Mouse (Mus musculus): ENCODE measurements around the gene Gm45808. TPM values are rescaled to one million over a fixed set of nuclear protein-coding genes. Genes with fewer than 3 reads are reported as not detected.

Gene Gm45808
- polyA plus RNA-seq, 1 experiment from 2014 or later: not detected

GRCm38 (mm10) chr7:45508561-45508960 lies 21.9 kb upstream of the Gm45808 start:
- WGBS: 73% methylated on average over 6 of the region's 6 CpGs
- H3K4me3 ChIP-seq: peak overlapping the region; percentile 90
- peaks cover 41% of the 10 kb centered on the region for H3K36me3 ChIP-seq
- peak overlapping the region; percentile 96 for H3K4me2 ChIP-seq
- peak overlapping the region; percentile 95 for H3K9ac ChIP-seq
- peak; percentile 57; the same call in 1 of the 2 replicates for ATAC-seq (ENCODE audit: extremely low read depth, insufficient number of reproducible peaks, low FRiP score, low TSS enrichment)
- H3K9me3 ChIP-seq: no peaks in the 10 kb centered on the region
- H3K27ac ChIP-seq (replicated peaks): peak overlapping the region; percentile 90
- H3K4me1 ChIP-seq: peaks cover 18% of the 10 kb centered on the region
- no peaks in the 10 kb centered on the region for H3K27me3 ChIP-seq (replicated peaks)

GRCm38 (mm10) chr7:45507583-45507982 lies 21.0 kb upstream of the Gm45808 start:
- peaks cover 18% of the 10 kb centered on the region for H3K4me1 ChIP-seq
- WGBS: 86% methylated on average over 6 of the region's 6 CpGs
- H3K4me2 ChIP-seq: peak overlapping the region; percentile 96; the same call in 1 of the 2 replicates
- H3K36me3 ChIP-seq: peaks cover 49% of the 10 kb centered on the region
- no peak overlapping the region for H3K27ac ChIP-seq (replicated peaks)
- H3K9ac ChIP-seq: no peak overlapping the region
- no peaks in the 10 kb centered on the region for H3K27me3 ChIP-seq (replicated peaks)
- H3K4me3 ChIP-seq: no peak overlapping the region
- H3K9me3 ChIP-seq: no peaks in the 10 kb centered on the region
- no peak for ATAC-seq (ENCODE audit: extremely low read depth, insufficient number of reproducible peaks, low FRiP score, low TSS enrichment)

- H3K9me3 ChIP-seq: no peaks in the 10 kb centered on the region
- H3K27ac ChIP-seq (replicated peaks): no peak overlapping the region
- H3K36me3 ChIP-seq: peaks cover 97% of the 10 kb centered on the region
- 92% methylated on average over 6 of the region's 6 CpGs for WGBS
- no peak overlapping the region for H3K4me3 ChIP-seq
- no peaks in the 10 kb centered on the region for H3K27me3 ChIP-seq (replicated peaks)
- ATAC-seq (ENCODE audit: extremely low read depth, insufficient number of reproducible peaks, low FRiP score, low TSS enrichment): no peak
- H3K9ac ChIP-seq: no peak overlapping the region
- peaks cover 5% of the 10 kb centered on the region for H3K4me1 ChIP-seq
- H3K4me2 ChIP-seq: no peak overlapping the region
Observed at GRCm38 (mm10) chr7:45498427-45498826, 11.8 kb upstream of the Gm45808 start.

- Histone ChIP-seq H3K9me3 (no peaks in the 10 kb centered on the region), H3K4me3 (no peak overlapping the region), H3K4me1 (peaks cover 15% of the 10 kb centered on the region), H3K36me3 (peaks cover 76% of the 10 kb centered on the region), H3K27ac (replicated peaks) (no peak overlapping the region), H3K9ac (no peak overlapping the region), H3K4me2 (no peak overlapping the region), H3K27me3 (replicated peaks) (no peaks in the 10 kb centered on the region)
- no peak for ATAC-seq (ENCODE audit: extremely low read depth, insufficient number of reproducible peaks, low FRiP score, low TSS enrichment)
- 82% methylated on average over 9 of the region's 9 CpGs for WGBS
Observed at GRCm38 (mm10) chr7:45494548-45494947, 7.9 kb upstream of the Gm45808 start.

DNA sequence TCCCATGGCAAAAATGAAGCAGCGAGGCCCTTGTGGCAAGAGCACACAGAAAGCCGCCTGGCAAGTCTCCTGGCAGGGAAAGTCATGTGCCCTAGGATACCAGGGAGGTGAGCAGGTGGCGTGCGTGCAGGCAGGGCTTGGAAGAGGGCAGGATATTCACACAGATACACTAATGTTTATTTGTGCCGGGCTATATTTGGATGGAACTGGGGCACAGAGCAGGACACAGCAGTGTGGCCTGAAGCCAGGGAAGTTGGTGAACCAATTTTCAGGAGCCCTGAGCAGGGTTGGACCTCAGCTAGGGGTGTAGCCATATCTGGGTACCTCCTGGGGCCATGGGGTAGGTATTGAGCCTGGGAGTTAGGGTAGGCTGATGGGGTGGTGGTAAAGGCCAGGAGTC lies 6.3 kb upstream of the Gm45808 start:
- Histone ChIP-seq H3K27me3 (replicated peaks) (no peaks in the 10 kb centered on the region), H3K9me3 (no peaks in the 10 kb centered on the region), H3K4me3 (no peak overlapping the region), H3K36me3 (peaks cover 60% of the 10 kb centered on the region), H3K27ac (replicated peaks) (no peak overlapping the region), H3K4me1 (peaks cover 28% of the 10 kb centered on the region), H3K4me2 (no peak overlapping the region), H3K9ac (no peak overlapping the region)
- WGBS: 87% methylated on average over 5 of the region's 5 CpGs
- no peak for ATAC-seq (ENCODE audit: extremely low read depth, insufficient number of reproducible peaks, low FRiP score, low TSS enrichment)

GRCm38 (mm10) chr7:45492225-45492844 lies 5.7 kb upstream of the Gm45808 start:
- Histone ChIP-seq H3K27ac (replicated peaks) (no peak overlapping the region), H3K27me3 (replicated peaks) (no peaks in the 10 kb centered on the region), H3K9me3 (no peaks in the 10 kb centered on the region), H3K4me3 (no peak overlapping the region), H3K9ac (no peak overlapping the region), H3K4me1 (peaks cover 29% of the 10 kb centered on the region), H3K36me3 (peaks cover 54% of the 10 kb centered on the region), H3K4me2 (no peak overlapping the region)
- ATAC-seq (ENCODE audit: extremely low read depth, insufficient number of reproducible peaks, low FRiP score, low TSS enrichment): no peak
- WGBS: 93% methylated on average over 8 of the region's 8 CpGs

DNA sequence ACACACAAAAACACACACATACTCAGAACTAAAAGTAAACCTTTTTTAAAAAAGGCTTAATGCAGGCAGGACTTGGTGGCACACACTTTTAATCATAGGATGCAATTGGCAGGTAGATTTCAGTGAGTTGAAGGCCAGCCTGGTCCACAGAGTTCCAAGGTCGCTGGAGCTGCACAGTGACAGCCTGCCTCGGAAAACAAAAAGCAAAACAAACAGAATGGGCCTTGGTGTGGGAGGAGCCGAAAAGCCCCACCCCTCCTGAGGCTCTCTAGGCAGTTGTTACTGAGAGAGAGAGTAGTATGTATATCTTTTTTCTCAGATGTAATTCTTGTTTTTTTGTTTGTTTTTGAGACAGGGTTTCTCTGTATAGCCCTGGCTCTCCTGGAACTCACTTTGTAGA lies 4.7 kb upstream of the Gm45808 start:
- Histone ChIP-seq H3K27me3 (replicated peaks) (no peaks in the 10 kb centered on the region), H3K4me2 (peak overlapping the region; percentile 37; the same call in 1 of the 2 replicates), H3K27ac (replicated peaks) (no peak overlapping the region), H3K4me3 (no peak overlapping the region), H3K9me3 (no peaks in the 10 kb centered on the region), H3K4me1 (peaks cover 29% of the 10 kb centered on the region), H3K36me3 (peaks cover 43% of the 10 kb centered on the region), H3K9ac (0 out of 2 replicates have a peak overlapping the region, but pooled peaks have one; percentile 42)
- 23% methylated on average over 3 of the region's 3 CpGs for WGBS
- no peak; the same call in 1 of the 2 replicates for ATAC-seq (ENCODE audit: extremely low read depth, insufficient number of reproducible peaks, low FRiP score, low TSS enrichment)

- Histone ChIP-seq H3K4me1 (peaks cover 29% of the 10 kb centered on the region), H3K36me3 (peaks cover 40% of the 10 kb centered on the region), H3K4me3 (no peak overlapping the region), H3K9ac (0 out of 2 replicates have a peak overlapping the region, but pooled peaks have one; percentile 42), H3K4me2 (peak overlapping the region; percentile 37), H3K27me3 (replicated peaks) (no peaks in the 10 kb centered on the region), H3K9me3 (no peaks in the 10 kb centered on the region), H3K27ac (replicated peaks) (no peak overlapping the region)
- WGBS: 46% methylated on average over 9 of the region's 9 CpGs
- ATAC-seq (ENCODE audit: extremely low read depth, insufficient number of reproducible peaks, low FRiP score, low TSS enrichment): no peak
Observed at GRCm38 (mm10) chr7:45490822-45491221, 4.2 kb upstream of the Gm45808 start.

DNA sequence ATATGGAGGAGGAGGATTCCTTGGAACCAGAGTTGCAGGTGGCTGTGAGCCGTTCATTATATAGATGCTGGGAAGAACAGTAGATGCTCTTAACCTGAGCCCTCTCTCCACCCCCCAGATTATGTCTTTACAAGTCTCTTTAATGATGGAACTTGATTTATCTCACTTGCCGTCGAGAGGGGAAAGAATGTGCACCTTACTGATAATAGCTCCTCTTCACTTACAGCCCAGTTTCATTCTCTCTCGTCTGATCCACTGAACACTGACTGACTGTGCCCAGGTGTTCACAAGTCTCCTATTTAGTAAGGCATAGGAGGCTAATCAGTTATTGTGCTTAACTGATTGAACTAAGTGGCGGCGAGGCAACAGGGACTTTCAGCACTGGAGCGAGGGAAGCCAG lies 3.0 kb upstream of the Gm45808 start:
- 49% methylated on average over 7 of the region's 7 CpGs for WGBS
- peaks cover 29% of the 10 kb centered on the region for H3K36me3 ChIP-seq
- no peak overlapping the region for H3K4me3 ChIP-seq
- H3K27me3 ChIP-seq (replicated peaks): no peaks in the 10 kb centered on the region
- no peak overlapping the region for H3K27ac ChIP-seq (replicated peaks)
- no peak overlapping the region for H3K4me2 ChIP-seq
- H3K4me1 ChIP-seq: peaks cover 29% of the 10 kb centered on the region
- no peaks in the 10 kb centered on the region for H3K9me3 ChIP-seq
- H3K9ac ChIP-seq: no peak overlapping the region
- no peak for ATAC-seq (ENCODE audit: extremely low read depth, insufficient number of reproducible peaks, low FRiP score, low TSS enrichment)

DNA sequence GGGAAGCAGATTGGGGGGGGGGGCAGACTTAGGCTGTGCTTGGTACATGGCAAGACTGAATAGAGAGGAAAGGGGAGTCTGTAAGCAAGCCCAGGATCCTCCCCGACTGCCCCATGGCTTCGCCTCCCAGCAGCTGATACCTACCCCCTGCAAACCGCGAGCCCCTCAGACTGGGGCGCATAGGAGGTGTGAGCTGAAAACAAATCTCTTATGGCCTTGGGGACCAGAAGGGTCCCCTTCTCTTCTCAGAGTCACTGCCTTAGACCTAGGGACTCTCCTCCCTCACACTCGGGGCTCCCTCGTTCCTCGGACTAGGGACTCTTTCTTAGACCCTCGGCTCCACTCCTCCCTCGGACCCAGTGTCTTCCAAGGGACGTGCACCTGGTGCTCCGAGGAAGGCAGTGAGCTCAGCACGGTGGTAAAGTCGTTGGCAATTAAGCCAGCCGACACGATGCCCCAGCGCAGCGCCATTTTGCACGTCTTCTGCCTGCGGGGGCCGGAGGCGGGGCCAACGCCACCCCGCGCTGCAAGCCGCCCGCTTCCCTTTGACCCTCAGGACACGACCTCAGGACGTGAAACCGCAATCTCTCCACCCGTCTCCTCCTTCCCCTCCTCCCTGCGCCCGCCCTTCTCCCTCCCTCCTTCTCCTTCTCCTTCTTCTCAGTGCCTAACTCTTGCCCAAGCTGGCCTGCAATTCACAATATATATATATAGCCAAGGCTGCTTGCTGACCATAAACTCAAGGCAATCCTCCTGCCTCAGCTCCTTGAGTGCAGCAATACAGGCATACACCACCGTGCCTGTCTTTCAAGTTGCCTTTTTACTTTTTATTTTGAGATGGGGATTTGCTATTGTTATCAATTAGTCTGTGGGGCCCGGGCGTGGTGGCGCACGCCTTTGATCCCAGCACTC lies 1.9 kb upstream of the Gm45808 start, which contains the start of gene Dhdh:
Gene Dhdh, minus strand, starts transcription at position 513 of the 912 bp plus-strand sequence.
- H3K4me3 ChIP-seq: peak within 1 kb of the TSS; percentile 62
- no peaks in the 10 kb centered on the region for H3K27me3 ChIP-seq (replicated peaks)
- H3K9ac ChIP-seq: peak within 1 kb of the TSS; percentile 84
- H3K36me3 ChIP-seq: peaks cover 19% of the 10 kb centered on the region
- H3K4me2 ChIP-seq: peak within 1 kb of the TSS; percentile 78
- peaks cover 29% of the 10 kb centered on the region for H3K4me1 ChIP-seq
- no peaks in the 10 kb centered on the region for H3K9me3 ChIP-seq
- ATAC-seq (ENCODE audit: extremely low read depth, insufficient number of reproducible peaks, low FRiP score, low TSS enrichment): peak; percentile 28; the same call in 1 of the 2 replicates
- H3K27ac ChIP-seq (replicated peaks): peak within 1 kb of the TSS; percentile 58
- WGBS: 9% methylated on average over 37 of the region's 38 CpGs

DNA sequence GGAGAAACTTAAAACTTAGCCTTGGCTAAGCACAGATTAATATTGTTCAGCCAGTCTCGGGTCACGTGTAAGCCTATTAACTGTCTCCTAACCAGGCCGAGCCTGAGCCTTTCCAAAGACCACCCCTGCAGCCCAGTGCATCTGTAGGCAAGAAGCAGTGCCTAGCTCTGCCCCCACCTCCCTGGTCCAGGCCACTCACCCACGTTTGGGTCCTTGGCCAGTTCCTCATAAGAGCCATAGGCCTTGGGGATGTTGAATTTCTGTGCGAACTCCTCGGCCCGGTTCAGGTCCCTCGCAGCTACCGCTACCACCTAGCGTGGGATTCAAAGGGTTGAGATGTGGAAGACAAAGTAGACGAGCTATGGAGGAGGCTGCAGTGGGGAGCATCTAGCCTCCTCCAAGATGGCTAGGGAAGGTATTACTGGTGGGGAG lies 1.3 kb upstream of the Gm45808 start:
- Histone ChIP-seq H3K36me3 (peaks cover 12% of the 10 kb centered on the region), H3K4me2 (peak overlapping the region; percentile 78), H3K9ac (peak overlapping the region; percentile 84), H3K27ac (replicated peaks) (peak overlapping the region; percentile 58; the same call in 1 of the 2 replicates), H3K9me3 (no peaks in the 10 kb centered on the region), H3K4me3 (peak overlapping the region; percentile 62), H3K4me1 (peaks cover 29% of the 10 kb centered on the region), H3K27me3 (replicated peaks) (no peaks in the 10 kb centered on the region)
- no peak for ATAC-seq (ENCODE audit: extremely low read depth, insufficient number of reproducible peaks, low FRiP score, low TSS enrichment)
- WGBS: 42% methylated on average over 11 of the region's 11 CpGs

Measured in heart, embryonic 13.5 days (tissue).